Mouse (Mus musculus): Measurements from ENCODE around the gene Vmn1r31. TPM values are rescaled to one million over a fixed set of nuclear protein-coding genes. Genes with fewer than 3 reads are reported as not detected.

The Vmn1r31 gene
- total RNA-seq (2014; fragmentation: Nextera tagmentation) (not detected in 2 replicates), total RNA-seq (2017) (not detected in 2 replicates)

DNA sequence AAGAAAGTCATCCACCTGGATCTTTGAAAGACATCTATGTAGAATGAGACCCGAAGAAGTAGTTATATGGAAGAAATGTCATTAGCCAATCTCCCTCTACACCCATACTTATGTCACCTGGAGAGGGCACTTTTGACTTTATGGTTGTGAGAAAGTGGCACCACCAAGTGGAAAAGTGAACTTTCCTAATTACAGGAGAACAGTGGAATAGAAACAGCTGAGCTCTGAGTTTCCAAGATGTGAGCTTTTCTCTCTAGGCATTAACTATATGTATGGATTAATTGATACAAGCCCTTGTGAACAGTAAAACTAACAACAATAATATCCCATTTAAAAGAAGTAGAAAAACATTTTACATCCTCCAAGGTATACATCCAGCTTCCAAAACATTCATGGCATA is at the start of gene Vmn1r31:
Vmn1r31 (minus strand) TSS at position 101 of the 400 bp plus-strand sequence.
- ATAC-seq (replicated peaks; ENCODE audit: poor library complexity, severe bottlenecking): no peak

DNA sequence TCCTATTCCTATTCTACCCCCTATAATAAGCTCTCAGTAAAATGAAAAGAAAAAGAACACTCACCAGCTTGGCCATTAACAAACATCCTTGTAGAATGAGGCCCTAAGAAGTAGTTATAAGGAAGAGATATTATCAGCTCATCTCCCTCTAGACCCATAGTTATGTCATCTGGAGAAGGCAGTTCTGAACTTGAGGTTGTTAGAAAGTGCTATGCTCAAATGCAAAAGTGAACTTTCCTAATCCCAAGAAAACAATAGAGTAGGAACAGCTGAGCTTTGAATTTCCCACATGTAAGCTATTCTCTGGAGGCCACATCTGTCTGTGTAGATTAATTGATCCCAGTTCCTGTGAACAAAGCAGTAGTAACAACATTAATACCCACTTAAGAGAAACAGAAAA is 31.8 kb downstream of the Vmn1r31 start, which contains the start of gene Vmn1r30:
Vmn1r30 (minus strand) TSS at position 101 of the 400 bp plus-strand sequence.
- ATAC-seq (replicated peaks; ENCODE audit: poor library complexity, severe bottlenecking): no peak

Other genes with a start within 250 kb of the Vmn1r31 start
- not detected in 2 replicates for gene Vmn1r28, start 213.3 kb downstream of the Vmn1r31 start, total RNA-seq (2014; fragmentation: Nextera tagmentation)
- gene Vmn1r28, start 213.3 kb downstream of the Vmn1r31 start, total RNA-seq (2017): not detected in 2 replicates
- gene Vmn1r29, start 173.8 kb downstream of the Vmn1r31 start, total RNA-seq (2014; fragmentation: Nextera tagmentation): not detected in 2 replicates
- not detected in 2 replicates for gene Vmn1r29, start 173.8 kb downstream of the Vmn1r31 start, total RNA-seq (2017)
- gene Vmn1r30, start 31.9 kb downstream of the Vmn1r31 start, total RNA-seq (2014; fragmentation: Nextera tagmentation): not detected in 2 replicates
- gene Vmn1r30, start 31.9 kb downstream of the Vmn1r31 start, total RNA-seq (2017): not detected in 2 replicates
- gene Abcg2, start 109.2 kb upstream of the Vmn1r31 start, total RNA-seq (2014; fragmentation: Nextera tagmentation): 11.5 and 26.9 TPM in 2 replicates
- 59.2 and 67.7 TPM in 2 replicates for gene Abcg2, start 109.2 kb upstream of the Vmn1r31 start, total RNA-seq (2017)